Mouse (Mus musculus): ENCODE data around the gene Rps6ka2.

- no peak for TF ChIP-seq CTCF (IDR thresholded peaks at IDR 0.05; ENCODE audit: control insufficient read depth, insufficient read depth, low read length)
- no peak for TF ChIP-seq POLR2A (IDR thresholded peaks at IDR 0.05; ENCODE audit: borderline replicate concordance, control insufficient read depth, low read depth, low read length)
Measured at GRCm38 (mm10) chr17:7211893-7212292, 42.0 kb downstream of the Rps6ka2 start.
